Mouse (Mus musculus) midbrain, embryonic 11.5 days (tissue): ENCODE data around the gene Cdk5r2. TPM values are rescaled to one million over a fixed set of nuclear protein-coding genes. Genes with fewer than 3 reads are reported as not detected.

ENCODE experiments used
- ATAC-seq: fragments of 200-750 bp; cut with Nextera tagmentation; 2 replicates; pipeline ENCODE4 v1.8.0; 2017; ENCODE audit warnings: moderate TSS enrichment, moderate library complexity; ENCODE audit not compliant: low FRiP score
- DNase-seq: peaks from one replicate; pipeline ENCODE4 v3.0.0; 2015; ENCODE audit warnings: low spot score; ENCODE audit errors: missing footprints
- H3K27ac ChIP-seq: fragments of 300-500 bp; sonication (generic); 2 replicates; pipeline ENCODE4 v1.5.1; 2014; ENCODE audit warnings: low read depth, low read length
- H3K27me3 ChIP-seq: fragments of 300-500 bp; sonication (generic); 2 replicates; pipeline ENCODE4 v1.6.1; 2014; ENCODE audit warnings: mild to moderate bottlenecking, low read length, moderate library complexity, mixed read lengths; ENCODE audit not compliant: control insufficient read depth, insufficient read depth
- H3K36me3 ChIP-seq: fragments of 300-500 bp; sonication (generic); 2 replicates; pipeline ENCODE4 v1.6.1; 2014; ENCODE audit warnings: mild to moderate bottlenecking, low read length, moderate library complexity, mixed read lengths; ENCODE audit not compliant: control insufficient read depth, insufficient read depth
- H3K4me1 ChIP-seq: fragments of 300-500 bp; sonication (generic); 2 replicates; pipeline ENCODE4 v1.6.1; 2014; ENCODE audit warnings: low read length; ENCODE audit not compliant: control insufficient read depth, insufficient read depth
- H3K4me2 ChIP-seq: fragments of 300-500 bp; sonication (generic); 2 replicates; pipeline ENCODE4 v1.6.1; 2014; ENCODE audit warnings: mild to moderate bottlenecking, moderate library complexity
- H3K4me3 ChIP-seq: fragments of 300-500 bp; sonication (generic); 2 replicates; pipeline ENCODE4 v1.5.1; 2014; ENCODE audit warnings: low read depth, low read length
- H3K9ac ChIP-seq: fragments of 300-500 bp; sonication (generic); 2 replicates; pipeline ENCODE4 v1.6.1; 2014; ENCODE audit warnings: low read length
- H3K9me3 ChIP-seq: fragments of 300-500 bp; sonication (generic); 2 replicates; pipeline ENCODE4 v1.6.1; 2016; ENCODE audit warnings: low read length; ENCODE audit not compliant: control insufficient read depth
- WGBS: fragments of 180-500 bp; shearing (Covaris S2); extraction: QIAGEN DNeasy Blood & Tissue Kit; methylation state at CpG from one replicate; pipeline ENCODE4 v1.1.7; 2014; 5-methylcytosine and 5-hydroxymethylcytosine counted together
- polyA plus RNA-seq: library from polyadenylated mRNA; unstranded; fragments of >200 nt; fragmentation: Nextera tagmentation; extraction: Ambion mirVana; gene quantifications from 2 replicates; pipeline ENCODE4 v1.2.1, GENCODE M21; 2014

Cdk5r2 gene
- polyA plus RNA-seq, 1 experiment from 2014 or later = 5.8 TPM

DNA sequence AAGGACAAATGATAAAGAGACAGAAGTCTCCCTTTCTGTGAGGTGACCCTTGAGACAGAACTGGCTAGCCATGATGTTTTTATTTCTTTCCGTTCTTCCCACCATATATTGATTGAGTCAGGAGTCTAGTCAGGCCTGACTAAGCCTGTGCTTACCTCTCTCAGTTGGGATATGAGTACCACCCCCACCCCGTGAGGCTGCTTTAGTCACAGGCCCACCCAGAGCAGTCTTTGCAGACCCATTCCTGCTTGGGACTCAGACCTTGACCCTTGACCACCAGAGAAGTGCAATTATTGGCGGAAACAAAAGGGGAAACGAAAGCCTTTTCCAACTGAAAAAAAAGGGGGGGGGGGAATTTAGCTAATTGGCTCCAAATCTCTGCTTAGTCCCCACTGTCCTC is 2.9 kb downstream of the Cdk5r2 start:
- WGBS = 2% methylated on average over 4 of the region's 4 CpGs
- Histone ChIP-seq H3K36me3 (no peaks in the 10 kb centered on the region), H3K9ac (peak overlapping the region; percentile 57), H3K27me3 (peaks cover 5% of the 10 kb centered on the region; the same call in 1 of the 2 replicates), H3K9me3 (no peaks in the 10 kb centered on the region), H3K4me1 (peaks cover 36% of the 10 kb centered on the region), H3K27ac (no peak overlapping the region), H3K4me3 (peak overlapping the region; percentile 67), H3K4me2 (peak overlapping the region; percentile 79)
- ATAC-seq (no peak), DNase-seq (peak; percentile 91)

DNA sequence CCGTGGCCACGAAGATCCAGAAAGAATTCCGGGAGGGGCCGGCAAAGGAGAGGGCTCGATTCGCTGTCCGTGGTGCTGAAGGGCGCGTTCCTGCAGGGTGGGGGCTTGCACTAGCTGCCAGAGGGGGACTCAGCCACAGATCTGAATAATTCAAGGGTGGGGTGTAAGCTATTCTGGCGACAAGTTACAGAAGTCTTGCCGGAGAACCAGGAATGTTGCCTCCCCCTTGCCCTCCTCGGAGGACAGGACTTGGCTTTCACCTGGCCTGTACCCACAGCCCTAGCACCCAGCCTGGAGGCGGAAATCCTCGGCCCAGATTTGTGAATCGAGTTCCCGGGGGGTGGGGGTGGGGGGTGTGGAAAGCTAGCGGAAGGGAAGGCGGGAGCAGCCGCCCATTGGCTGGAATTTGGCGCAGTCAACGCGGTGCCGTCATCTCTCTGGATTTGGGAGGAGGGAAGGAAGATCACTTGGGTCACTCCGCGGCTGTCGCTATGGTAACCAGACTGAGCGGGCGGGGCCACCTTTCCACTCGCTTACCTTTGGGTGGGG is 3.5 kb downstream of the Cdk5r2 start:
- peak; percentile 57 for ATAC-seq
- H3K36me3 ChIP-seq = no peaks in the 10 kb centered on the region
- H3K4me1 ChIP-seq = peaks cover 34% of the 10 kb centered on the region
- DNase-seq = peak; percentile 97
- under 1% methylated on average over 29 of the region's 29 CpGs for WGBS
- no peaks in the 10 kb centered on the region for H3K9me3 ChIP-seq
- H3K27ac ChIP-seq = peak overlapping the region; percentile 40; the same call in 1 of the 2 replicates
- H3K9ac ChIP-seq = peak overlapping the region; percentile 57
- peak overlapping the region; percentile 67 for H3K4me3 ChIP-seq
- peak overlapping the region; percentile 79 for H3K4me2 ChIP-seq
- peaks cover 5% of the 10 kb centered on the region; the same call in 1 of the 2 replicates for H3K27me3 ChIP-seq

DNA sequence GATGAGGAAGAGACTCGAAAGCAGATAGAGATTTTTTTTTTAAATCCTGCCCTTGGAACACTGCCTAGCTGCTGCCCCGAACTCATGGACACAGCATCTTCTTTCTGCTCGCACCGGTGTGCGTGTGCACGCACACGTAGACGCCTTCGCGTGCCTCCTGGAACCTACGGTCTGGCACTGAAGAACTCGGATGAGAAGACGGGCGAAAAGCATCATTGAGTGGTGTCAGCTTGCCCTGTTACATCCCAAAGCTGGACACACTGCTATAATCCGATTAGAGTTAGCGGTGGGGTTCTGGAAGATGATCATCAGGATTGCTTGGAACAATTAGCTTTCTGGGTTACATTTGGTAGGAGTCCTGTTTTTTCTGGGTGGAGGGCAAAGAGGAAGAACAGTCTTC is 4.1 kb downstream of the Cdk5r2 start:
- Histone ChIP-seq H3K4me2 (peak overlapping the region; percentile 79), H3K27ac (no peak overlapping the region), H3K27me3 (peaks cover 5% of the 10 kb centered on the region; the same call in 1 of the 2 replicates), H3K4me3 (peak overlapping the region; percentile 67), H3K4me1 (peaks cover 31% of the 10 kb centered on the region), H3K9ac (peak overlapping the region; percentile 57), H3K9me3 (no peaks in the 10 kb centered on the region), H3K36me3 (no peaks in the 10 kb centered on the region)
- 4% methylated on average over 16 of the region's 16 CpGs for WGBS
- no peak for ATAC-seq
- no peak for DNase-seq

DNA sequence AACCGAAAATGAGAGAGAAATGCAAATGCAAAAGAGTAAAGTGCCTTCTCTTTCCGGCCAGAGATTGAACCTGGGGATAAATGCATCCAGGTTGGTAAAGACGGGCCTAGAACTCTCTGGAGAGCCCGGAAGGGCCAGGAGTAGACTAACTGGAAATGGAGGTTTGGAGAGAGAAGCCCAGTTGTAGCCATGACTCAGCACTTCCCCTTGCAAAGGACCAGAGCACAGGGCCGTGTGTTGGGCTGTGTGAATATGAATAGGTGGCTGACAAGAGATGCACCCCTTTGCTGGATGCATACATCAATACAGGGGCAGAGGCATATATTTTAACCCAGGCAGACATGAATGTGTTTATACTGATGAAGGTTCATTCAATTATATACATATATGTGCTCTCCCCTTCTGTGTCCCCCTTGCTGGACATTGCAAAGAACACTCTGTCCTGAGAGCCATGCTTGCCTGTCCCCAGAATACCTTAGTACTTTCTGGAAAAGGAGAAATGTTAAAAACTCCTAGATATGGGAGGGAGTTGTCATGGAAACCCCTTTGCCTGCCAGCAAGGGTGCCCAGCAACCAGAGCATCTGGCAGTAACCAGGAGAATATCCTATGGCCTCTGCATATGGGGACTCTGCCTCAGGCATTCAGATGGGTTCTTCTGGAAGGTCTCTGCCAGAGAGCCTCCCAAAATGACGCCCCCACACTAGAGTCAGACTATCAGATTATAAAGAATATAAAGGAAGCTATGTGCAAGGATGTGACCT is 4.7 kb downstream of the Cdk5r2 start:
- no peak overlapping the region for H3K27ac ChIP-seq
- H3K27me3 ChIP-seq = peaks cover 5% of the 10 kb centered on the region; the same call in 1 of the 2 replicates
- no peak overlapping the region for H3K9ac ChIP-seq
- 35% methylated on average over 6 of the region's 6 CpGs for whole genome bisulfite sequencing
- ATAC-seq = no peak
- DNase-seq = no peak
- H3K4me1 ChIP-seq = peaks cover 25% of the 10 kb centered on the region
- no peaks in the 10 kb centered on the region for H3K36me3 ChIP-seq
- H3K9me3 ChIP-seq = no peaks in the 10 kb centered on the region
- no peak overlapping the region; the same call in 1 of the 2 replicates for H3K4me3 ChIP-seq
- peak overlapping the region; percentile 79; the same call in 1 of the 2 replicates for H3K4me2 ChIP-seq

DNA sequence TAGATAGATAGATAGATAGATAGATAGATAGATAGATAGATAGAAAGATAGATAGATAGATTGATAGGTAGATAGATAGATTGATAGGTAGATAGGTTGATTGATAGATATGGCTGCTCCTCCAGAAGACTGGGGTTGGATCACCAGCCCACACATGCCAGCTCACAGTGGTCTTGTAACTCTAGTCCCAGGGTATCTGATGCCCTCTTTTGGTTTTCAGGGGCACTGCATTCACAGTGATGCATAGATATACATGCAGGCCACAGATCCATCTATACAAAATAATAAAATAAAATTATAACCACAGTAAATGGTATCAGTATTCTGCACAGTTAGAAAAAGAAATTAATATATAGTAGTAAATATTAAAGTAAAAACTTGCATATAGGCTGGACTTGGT is 7.0 kb downstream of the Cdk5r2 start:
- DNase-seq (no peak), ATAC-seq (no peak)
- no peaks in the 10 kb centered on the region for H3K9me3 ChIP-seq

DNA sequence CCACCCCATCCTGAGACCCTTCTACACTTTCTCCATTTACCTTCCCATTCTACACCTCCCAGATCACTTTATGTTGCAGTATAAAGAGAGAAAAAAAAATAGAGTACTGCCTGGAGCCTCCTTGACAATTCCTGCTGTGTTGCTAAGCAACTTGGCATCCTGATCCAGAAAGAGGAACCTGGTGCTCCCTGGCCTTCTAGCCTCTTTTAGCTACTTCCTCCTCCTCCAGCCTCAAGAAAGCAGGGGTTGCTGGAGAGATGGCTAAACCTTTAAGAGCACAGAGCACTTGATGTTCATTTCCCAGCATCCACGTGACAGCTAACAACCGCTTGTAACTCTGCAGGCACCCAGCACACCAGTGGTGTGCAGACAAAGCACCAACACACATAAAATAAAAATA is 17.5 kb downstream of the Cdk5r2 start:
- no peaks in the 10 kb centered on the region for H3K27me3 ChIP-seq

More for the DNA sequence above, 7.0 kb downstream of the Cdk5r2 start:
- H3K4me1 ChIP-seq = peaks cover 17% of the 10 kb centered on the region
- H3K27ac ChIP-seq = no peak overlapping the region
- no peak overlapping the region for H3K9ac ChIP-seq
- H3K27me3 ChIP-seq = peaks cover 5% of the 10 kb centered on the region; the same call in 1 of the 2 replicates
- H3K36me3 ChIP-seq = no peaks in the 10 kb centered on the region
- H3K4me2 ChIP-seq = no peak overlapping the region
- H3K4me3 ChIP-seq = no peak overlapping the region

DNA sequence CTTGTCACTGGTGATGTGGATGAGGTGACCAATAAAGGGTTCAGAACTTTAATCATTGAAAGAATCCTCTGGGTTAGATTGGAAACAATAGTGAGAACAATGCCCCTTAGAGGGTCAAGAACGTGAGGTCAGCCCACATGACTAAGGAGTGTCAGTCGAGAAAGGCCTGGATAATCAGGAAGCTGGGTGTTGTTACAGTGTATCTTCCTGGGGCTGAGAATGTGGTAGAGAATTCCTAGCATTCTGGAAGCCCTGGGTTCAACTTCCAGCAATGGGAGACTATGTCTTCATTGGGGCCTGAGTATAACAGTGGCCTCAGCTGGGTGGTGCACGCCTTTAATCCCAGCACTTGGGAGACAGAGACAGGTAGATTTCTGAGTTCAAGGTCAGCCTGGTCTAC is 22.5 kb downstream of the Cdk5r2 start:
- H3K9me3 ChIP-seq = no peaks in the 10 kb centered on the region
- H3K4me2 ChIP-seq = no peak overlapping the region
- peaks cover 4% of the 10 kb centered on the region for H3K4me1 ChIP-seq
- ATAC-seq (no peak), DNase-seq (no peak)
- H3K4me3 ChIP-seq = no peak overlapping the region
- no peak overlapping the region for H3K27ac ChIP-seq
- H3K27me3 ChIP-seq = peaks cover 17% of the 10 kb centered on the region
- H3K9ac ChIP-seq = no peak overlapping the region
- H3K36me3 ChIP-seq = no peaks in the 10 kb centered on the region
- WGBS = 60% methylated on average over 3 of the region's 3 CpGs

More for the DNA sequence above, 17.5 kb downstream of the Cdk5r2 start:
- DNase-seq (no peak), ATAC-seq (no peak)
- no peaks in the 10 kb centered on the region for H3K4me1 ChIP-seq
- no peaks in the 10 kb centered on the region for H3K36me3 ChIP-seq
- 67% methylated on average over 2 of the region's 2 CpGs for WGBS
- H3K27ac ChIP-seq = no peak overlapping the region
- no peak overlapping the region for H3K4me2 ChIP-seq
- H3K9ac ChIP-seq = no peak overlapping the region
- H3K9me3 ChIP-seq = no peaks in the 10 kb centered on the region
- no peak overlapping the region for H3K4me3 ChIP-seq

DNA sequence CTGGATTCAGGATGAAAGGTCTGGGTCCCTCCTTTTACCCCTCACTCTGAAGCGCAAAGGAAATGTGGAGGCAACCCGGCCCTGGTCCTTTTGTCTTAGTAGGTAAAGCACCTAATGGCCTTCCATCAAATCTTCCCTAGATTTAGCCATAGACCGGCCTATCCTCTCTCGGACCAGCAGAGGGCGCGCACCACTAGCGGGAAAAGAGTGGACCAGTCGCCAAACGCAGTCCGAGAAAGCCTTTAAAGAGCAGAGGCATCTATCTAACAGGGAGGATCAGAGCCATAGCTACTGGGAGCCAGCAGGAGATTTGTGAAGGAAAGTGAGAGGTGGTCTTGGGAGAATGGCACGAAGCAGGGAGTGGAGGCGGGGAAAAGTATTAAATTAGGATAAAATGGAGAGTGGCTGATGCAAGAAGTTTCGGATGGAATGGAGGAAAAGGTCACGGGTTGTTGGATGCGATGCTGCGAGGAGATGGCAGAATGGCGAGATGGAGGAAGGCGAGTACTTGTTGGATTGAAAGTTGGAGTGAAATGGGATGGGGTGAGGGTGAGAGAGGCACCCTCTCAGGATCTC is 26.1 kb downstream of the Cdk5r2 start:
- Histone ChIP-seq H3K36me3 (no peaks in the 10 kb centered on the region), H3K27me3 (peaks cover 54% of the 10 kb centered on the region), H3K9me3 (no peaks in the 10 kb centered on the region), H3K4me3 (no peak overlapping the region), H3K27ac (no peak overlapping the region), H3K9ac (no peak overlapping the region), H3K4me2 (peak overlapping the region; percentile 14; the same call in 1 of the 2 replicates), H3K4me1 (peaks cover 20% of the 10 kb centered on the region)
- DNase-seq (peak; percentile 96), ATAC-seq (peak; percentile 52)
- 3% methylated on average over 18 of the region's 18 CpGs for WGBS
